Mouse (Mus musculus): ENCODE results near the gene G3bp1. TPM values are rescaled to one million over a fixed set of nuclear protein-coding genes. Genes with fewer than 3 reads are reported as not detected.

Gene G3bp1
- total and polyA plus RNA-seq, 2 experiments from 2014 or later, result 50.4 to 72.0 TPM

GRCm38 (mm10) chr11:55461019-55461645, 8.4 kb upstream of the G3bp1 start, which contains the start of gene Atox1:
TSS of gene Atox1 (minus strand) at chr11:55461239.
- TF ChIP-seq CTCF (IDR thresholded peaks at IDR 0.05; ENCODE audit: low read depth), result no peak
- peak within 1 kb of the TSS; percentile 75 for H3K27ac ChIP-seq
- under 1% methylated on average over 36 of the region's 36 CpGs for WGBS
- peak within 1 kb of the TSS; percentile 63 for H3K9ac ChIP-seq (replicated peaks; ENCODE audit: low read length)
- H3K4me1 ChIP-seq (ENCODE audit: insufficient read depth, low read length), result peaks cover 14% of the 10 kb centered on the region
- ATAC-seq (peak; percentile 99), DNase-seq (ENCODE audit: low spot score) (peak; percentile 97)
- H3K4me3 ChIP-seq (ENCODE audit: low read length), result peak within 1 kb of the TSS; percentile 69
- no peaks in the 10 kb centered on the region for H3K27me3 ChIP-seq (ENCODE audit: insufficient read depth, low read length)
- no peaks in the 10 kb centered on the region for H3K9me3 ChIP-seq (ENCODE audit: low read length)
- no peaks in the 10 kb centered on the region for H3K36me3 ChIP-seq (ENCODE audit: insufficient read depth, low read length)
- peak within 1 kb of the TSS; percentile 100 for H3K4me2 ChIP-seq (ENCODE audit: low read depth, low read length)

GRCm38 (mm10) chr11:55462149-55462548, 7.3 kb upstream of the G3bp1 start:
- Histone ChIP-seq H3K4me1 (ENCODE audit: insufficient read depth, low read length) (peaks cover 14% of the 10 kb centered on the region), H3K4me2 (ENCODE audit: low read depth, low read length) (no peak overlapping the region), H3K27me3 (ENCODE audit: insufficient read depth, low read length) (no peaks in the 10 kb centered on the region), H3K27ac (no peak overlapping the region), H3K9me3 (ENCODE audit: low read length) (no peaks in the 10 kb centered on the region), H3K36me3 (ENCODE audit: insufficient read depth, low read length) (no peaks in the 10 kb centered on the region), H3K4me3 (ENCODE audit: low read length) (no peak overlapping the region), H3K9ac (replicated peaks; ENCODE audit: low read length) (no peak overlapping the region)
- no peak for TF ChIP-seq CTCF (IDR thresholded peaks at IDR 0.05; ENCODE audit: low read depth)
- 98% methylated on average over 9 of the region's 9 CpGs for WGBS
- no peak for ATAC-seq
- no peak for DNase-seq (ENCODE audit: low spot score)

GRCm38 (mm10) chr11:55464707-55465106, 4.8 kb upstream of the G3bp1 start:
- 85% methylated on average over 10 of the region's 10 CpGs for WGBS
- H3K9ac ChIP-seq (replicated peaks; ENCODE audit: low read length), result no peak overlapping the region

DNA sequence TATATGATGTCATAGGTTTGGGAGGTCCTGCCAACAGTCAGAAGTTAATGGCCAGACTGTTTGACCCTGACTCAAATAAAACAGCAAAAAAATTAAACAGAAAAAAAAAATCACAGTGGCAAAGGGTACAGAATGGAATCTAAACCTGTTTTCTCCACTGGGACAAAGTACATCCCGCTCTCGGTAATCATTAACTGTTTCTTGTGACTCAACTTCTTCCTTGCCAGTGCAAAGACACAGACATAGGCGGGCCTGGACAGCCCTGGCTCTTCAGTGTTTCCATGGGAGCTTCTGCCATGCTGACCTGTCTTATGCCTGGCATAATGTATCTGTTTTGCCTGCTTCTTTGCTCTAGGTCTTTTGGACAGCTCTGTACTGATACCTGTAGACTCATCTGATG, 4.3 kb upstream of the G3bp1 start:
- Histone ChIP-seq H3K9ac (replicated peaks; ENCODE audit: low read length) (no peak overlapping the region), H3K4me2 (ENCODE audit: low read depth, low read length) (no peak overlapping the region), H3K27ac (no peak overlapping the region), H3K27me3 (ENCODE audit: insufficient read depth, low read length) (no peaks in the 10 kb centered on the region), H3K36me3 (ENCODE audit: insufficient read depth, low read length) (no peaks in the 10 kb centered on the region), H3K9me3 (ENCODE audit: low read length) (no peaks in the 10 kb centered on the region), H3K4me3 (ENCODE audit: low read length) (no peak overlapping the region), H3K4me1 (ENCODE audit: insufficient read depth, low read length) (peaks cover 12% of the 10 kb centered on the region)
- no peak for TF ChIP-seq CTCF (IDR thresholded peaks at IDR 0.05; ENCODE audit: low read depth)
- DNase-seq (ENCODE audit: low spot score), result no peak
- ATAC-seq, result no peak
- 85% methylated on average over 3 of the region's 3 CpGs for WGBS

More at GRCm38 (mm10) chr11:55464707-55465106, 4.8 kb upstream of the G3bp1 start:
- no peak for TF ChIP-seq CTCF (IDR thresholded peaks at IDR 0.05; ENCODE audit: low read depth)
- Histone ChIP-seq H3K4me2 (ENCODE audit: low read depth, low read length) (no peak overlapping the region), H3K27me3 (ENCODE audit: insufficient read depth, low read length) (no peaks in the 10 kb centered on the region), H3K4me1 (ENCODE audit: insufficient read depth, low read length) (peaks cover 16% of the 10 kb centered on the region), H3K36me3 (ENCODE audit: insufficient read depth, low read length) (no peaks in the 10 kb centered on the region), H3K9me3 (ENCODE audit: low read length) (no peaks in the 10 kb centered on the region), H3K4me3 (ENCODE audit: low read length) (no peak overlapping the region), H3K27ac (no peak overlapping the region)
- DNase-seq (ENCODE audit: low spot score) (no peak), ATAC-seq (no peak)

- Histone ChIP-seq H3K27me3 (ENCODE audit: insufficient read depth, low read length) (no peaks in the 10 kb centered on the region), H3K9ac (replicated peaks; ENCODE audit: low read length) (no peak overlapping the region), H3K4me1 (ENCODE audit: insufficient read depth, low read length) (peaks cover 13% of the 10 kb centered on the region), H3K27ac (peak overlapping the region; percentile 85; the same call in 1 of the 2 replicates), H3K9me3 (ENCODE audit: low read length) (no peaks in the 10 kb centered on the region), H3K4me3 (ENCODE audit: low read length) (peak overlapping the region; percentile 38; the same call in 1 of the 2 replicates), H3K36me3 (ENCODE audit: insufficient read depth, low read length) (no peaks in the 10 kb centered on the region), H3K4me2 (ENCODE audit: low read depth, low read length) (peak overlapping the region; percentile 73)
- TF ChIP-seq CTCF (IDR thresholded peaks at IDR 0.05; ENCODE audit: low read depth), result no peak
- no peak for DNase-seq (ENCODE audit: low spot score)
- ATAC-seq, result no peak
- WGBS, result 66% methylated on average over 10 of the region's 10 CpGs
Observed at GRCm38 (mm10) chr11:55468012-55468411, 1.5 kb upstream of the G3bp1 start.

DNA sequence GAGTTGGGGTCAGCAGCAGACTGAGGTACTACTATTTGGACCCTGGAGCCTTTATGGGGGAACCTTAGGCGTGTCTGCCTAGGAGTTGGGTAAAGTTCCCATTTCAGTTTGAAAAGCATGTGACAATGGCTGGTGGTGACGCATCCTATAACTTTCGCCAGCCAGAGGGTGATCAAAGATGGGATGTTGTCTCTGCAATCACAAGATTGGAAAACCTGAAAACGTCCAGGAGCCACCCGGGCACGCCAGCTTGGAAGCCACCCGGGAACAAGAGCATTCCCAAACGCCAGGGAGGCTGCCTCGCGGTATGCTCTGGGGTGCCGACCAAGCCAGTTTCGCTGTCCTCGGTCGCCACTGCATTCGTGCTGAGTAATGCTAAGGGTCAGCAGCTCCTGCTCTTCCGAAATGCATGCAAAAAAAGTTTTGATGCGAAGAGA, 856 bp upstream of the G3bp1 start:
- DNase-seq (ENCODE audit: low spot score) (no peak), ATAC-seq (peak; percentile 1; the same call in 1 of the 2 replicates)
- Histone ChIP-seq H3K9me3 (ENCODE audit: low read length) (no peaks in the 10 kb centered on the region), H3K4me3 (ENCODE audit: low read length) (peak overlapping the region; percentile 38), H3K4me2 (ENCODE audit: low read depth, low read length) (peak overlapping the region; percentile 73), H3K9ac (replicated peaks; ENCODE audit: low read length) (peak overlapping the region; percentile 54), H3K4me1 (ENCODE audit: insufficient read depth, low read length) (peaks cover 13% of the 10 kb centered on the region), H3K36me3 (ENCODE audit: insufficient read depth, low read length) (no peaks in the 10 kb centered on the region), H3K27me3 (ENCODE audit: insufficient read depth, low read length) (no peaks in the 10 kb centered on the region), H3K27ac (peak overlapping the region; percentile 85)
- 2% methylated on average over 17 of the region's 17 CpGs for WGBS
- TF ChIP-seq CTCF (IDR thresholded peaks at IDR 0.05; ENCODE audit: low read depth), result no peak

All from hindbrain, postnatal 0 days (tissue).